Mouse (Mus musculus) liver, adult 2 months (tissue): ENCODE results near the gene Runx1. TPM values are rescaled to one million over a fixed set of nuclear protein-coding genes. Genes with fewer than 3 reads are reported as not detected.

Experiments
- DNase-seq: peaks from one replicate; pipeline ENCODE4 v3.0.0-alpha.2; 2011; ENCODE audit warnings: low read depth, low spot score; ENCODE audit errors: extremely low read depth
- H3K27ac ChIP-seq: fragments of 200-500 bp; replicated peaks from 2 replicates; pipeline ENCODE4 v1.5.1; 2012; ENCODE audit warnings: low read depth, mild to moderate bottlenecking, control low read depth, inconsistent platforms, low read length; ENCODE audit not compliant: insufficient read depth
- H3K27me3 ChIP-seq: fragments of 200-500 bp; 2 replicates; pipeline ENCODE4 v1.6.1; 2012; ENCODE audit warnings: mild to moderate bottlenecking, moderate library complexity, low read length, inconsistent platforms; ENCODE audit not compliant: control insufficient read depth, insufficient read depth
- H3K36me3 ChIP-seq: fragments of 200-500 bp; 2 replicates; pipeline ENCODE4 v1.6.1; 2012; ENCODE audit warnings: low read length, inconsistent platforms; ENCODE audit not compliant: control insufficient read depth, insufficient read depth
- H3K4me1 ChIP-seq: fragments of 200-500 bp; 2 replicates; pipeline ENCODE4 v1.6.1; 2011; ENCODE audit warnings: low read length; ENCODE audit not compliant: control insufficient read depth, insufficient read depth
- H3K4me3 ChIP-seq: fragments of 200-500 bp; 2 replicates; pipeline ENCODE4 v1.5.1; 2011; ENCODE audit warnings: low read depth, mild to moderate bottlenecking, control low read depth, low read length, moderate library complexity; ENCODE audit not compliant: insufficient read depth
- H3K79me2 ChIP-seq: fragments of 200-500 bp; 2 replicates; pipeline ENCODE4 v1.6.1; 2012; ENCODE audit warnings: inconsistent platforms, mild to moderate bottlenecking, low read length, moderate library complexity; ENCODE audit not compliant: control insufficient read depth, insufficient read depth
- H3K9ac ChIP-seq: fragments of 200-500 bp; 2 replicates; pipeline ENCODE4 v1.6.1; 2012; ENCODE audit warnings: low read depth, mild to moderate bottlenecking, control low read depth, inconsistent platforms, low read length
- CTCF ChIP-seq: fragments of 200-500 bp; IDR thresholded peaks from 2 replicates; pipeline ENCODE4 v1.5.1; 2011; ENCODE audit warnings: low read depth, low read length, control low read depth
- POLR2A ChIP-seq: fragments of 200-500 bp; IDR thresholded peaks from 2 replicates; pipeline ENCODE4 v1.6.1; 2011; ENCODE audit warnings: low read length, control low read depth; ENCODE audit not compliant: insufficient read depth; ENCODE audit errors: extremely low read depth
- WGBS: fragments of 180-500 bp; shearing (Covaris S2); methylation state at CpG from one replicate; pipeline ENCODE4 v1.1.7; 2018; 5-methylcytosine and 5-hydroxymethylcytosine counted together
- polyA plus RNA-seq: library from polyadenylated mRNA; depleted of rRNA; stranded (reverse); fragments of >200 nt; gene quantifications from 2 replicates; pipeline ENCODE4 v1.2.3, GENCODE M21; 2012
- total RNA-seq: library from RNA; depleted of rRNA; stranded (reverse); fragments of >200 nt; gene quantifications from 2 replicates; pipeline ENCODE4 v1.2.3, GENCODE M21; 2014

Runx1 gene
- total and polyA plus RNA-seq, 2 experiments: 0.55 to 0.74 TPM

- 85% methylated on average over 8 of the region's 8 CpGs for WGBS
- Histone ChIP-seq H3K27me3 (no peaks in the 10 kb centered on the region), H3K27ac (no peak overlapping the region), H3K79me2 (no peaks in the 10 kb centered on the region), H3K36me3 (no peaks in the 10 kb centered on the region), H3K9ac (no peak overlapping the region), H3K4me3 (no peak overlapping the region), H3K4me1 (no peaks in the 10 kb centered on the region)
- TF ChIP-seq CTCF: no peak
- no peak for TF ChIP-seq POLR2A
- DNase-seq: no peak
Measured at GRCm38 (mm10) chr16:92810568-92811240, 15.2 kb downstream of the Runx1 start.

- Histone ChIP-seq H3K27me3 (no peaks in the 10 kb centered on the region), H3K4me1 (no peaks in the 10 kb centered on the region)
- WGBS: 86% methylated on average over 8 of the region's 8 CpGs
Measured at GRCm38 (mm10) chr16:92807772-92808171, 18.2 kb downstream of the Runx1 start.

GRCm38 (mm10) chr16:92803076-92803580 lies 22.8 kb downstream of the Runx1 start:
- DNase-seq: no peak
- no peaks in the 10 kb centered on the region for H3K36me3 ChIP-seq
- H3K79me2 ChIP-seq: no peaks in the 10 kb centered on the region
- TF ChIP-seq POLR2A (no peak), CTCF (no peak)
- H3K27me3 ChIP-seq: no peaks in the 10 kb centered on the region
- H3K9ac ChIP-seq: no peak overlapping the region
- H3K4me1 ChIP-seq: no peaks in the 10 kb centered on the region
- no peak overlapping the region for H3K4me3 ChIP-seq
- WGBS: 87% methylated on average over 7 of the region's 7 CpGs
- H3K27ac ChIP-seq: no peak overlapping the region

More at GRCm38 (mm10) chr16:92807772-92808171, 18.2 kb downstream of the Runx1 start:
- DNase-seq: no peak
- Histone ChIP-seq H3K4me3 (no peak overlapping the region), H3K9ac (no peak overlapping the region), H3K36me3 (no peaks in the 10 kb centered on the region), H3K27ac (no peak overlapping the region), H3K79me2 (no peaks in the 10 kb centered on the region)
- no peak for TF ChIP-seq POLR2A
- TF ChIP-seq CTCF: no peak

- whole genome bisulfite sequencing: 61% methylated on average over 12 of the region's 12 CpGs
- no peak for DNase-seq
- no peak overlapping the region for H3K4me3 ChIP-seq
- no peak overlapping the region for H3K27ac ChIP-seq
- no peaks in the 10 kb centered on the region for H3K27me3 ChIP-seq
- no peak overlapping the region for H3K9ac ChIP-seq
- no peaks in the 10 kb centered on the region for H3K4me1 ChIP-seq
- H3K36me3 ChIP-seq: no peaks in the 10 kb centered on the region
- H3K79me2 ChIP-seq: no peaks in the 10 kb centered on the region
- TF ChIP-seq POLR2A: no peak
- no peak for TF ChIP-seq CTCF
Measured at GRCm38 (mm10) chr16:92801567-92801966, 24.4 kb downstream of the Runx1 start.

GRCm38 (mm10) chr16:92800845-92801244 lies 25.1 kb downstream of the Runx1 start:
- Histone ChIP-seq H3K79me2 (no peaks in the 10 kb centered on the region), H3K4me3 (no peak overlapping the region), H3K27me3 (no peaks in the 10 kb centered on the region), H3K27ac (no peak overlapping the region), H3K4me1 (no peaks in the 10 kb centered on the region), H3K36me3 (no peaks in the 10 kb centered on the region), H3K9ac (no peak overlapping the region)
- DNase-seq: no peak
- no peak for TF ChIP-seq CTCF
- no peak for TF ChIP-seq POLR2A
- 86% methylated on average over 5 of the region's 5 CpGs for WGBS

GRCm38 (mm10) chr16:92799940-92800339 lies 26.0 kb downstream of the Runx1 start:
- Histone ChIP-seq H3K4me1 (no peaks in the 10 kb centered on the region), H3K79me2 (no peaks in the 10 kb centered on the region), H3K27ac (no peak overlapping the region), H3K27me3 (no peaks in the 10 kb centered on the region), H3K4me3 (no peak overlapping the region), H3K9ac (no peak overlapping the region), H3K36me3 (no peaks in the 10 kb centered on the region)
- DNase-seq: no peak
- 86% methylated on average over 7 of the region's 7 CpGs for WGBS
- TF ChIP-seq CTCF: no peak
- TF ChIP-seq POLR2A: no peak
